Mouse (Mus musculus) layer of hippocampus, adult 9-11 months (tissue): ENCODE results near the gene Arl2bp.
A peak's percentile ranks its signal among the peaks of the same experiment; 100 is the strongest.

Source experiments
- DNase-seq: peaks from one replicate; pipeline ENCODE4 v3.0.0; 2022

Gene Arl2bp

DNA sequence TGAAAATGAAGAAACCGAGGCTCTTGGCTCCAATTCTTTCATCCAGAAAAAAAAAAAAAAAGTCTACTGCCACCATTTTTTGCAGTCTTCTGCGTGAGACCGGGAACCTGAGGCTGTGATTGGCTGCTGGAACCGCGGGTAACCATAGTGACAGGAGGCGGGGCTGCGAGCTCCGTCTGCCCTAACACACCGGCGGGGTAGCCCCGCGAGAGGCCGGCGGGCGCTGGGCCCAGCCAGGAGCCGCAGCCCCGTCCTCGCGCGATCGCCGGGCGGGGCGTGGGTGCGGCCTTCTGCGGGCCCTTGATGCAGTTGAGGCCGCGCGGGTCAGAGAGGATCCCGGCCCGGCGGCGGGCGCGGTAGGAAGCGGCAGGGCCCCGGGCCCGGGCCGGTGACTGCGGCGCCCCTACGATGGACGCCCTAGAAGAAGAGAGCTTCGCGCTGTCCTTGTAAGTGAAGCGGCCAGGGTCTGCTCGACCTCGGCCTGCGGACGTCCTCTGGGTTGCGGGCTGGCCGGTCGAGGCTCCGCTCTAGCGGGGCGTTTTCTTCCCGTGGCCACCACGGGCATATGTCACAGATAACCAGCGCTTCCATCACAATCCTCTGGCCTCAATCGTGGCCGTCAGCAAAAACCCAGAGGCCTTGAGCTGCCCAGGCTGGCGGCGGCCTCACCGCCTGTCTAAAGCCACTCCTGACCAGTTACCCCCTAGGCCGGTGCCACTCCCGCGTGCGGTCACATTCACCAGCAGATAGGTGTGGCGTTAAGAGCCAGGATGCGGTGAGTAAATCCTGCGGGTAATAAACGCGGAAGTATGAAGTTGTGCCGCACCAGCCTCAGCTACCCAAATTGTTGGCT is at the start of gene Arl2bp:
Arl2bp (plus strand) TSS at position 145 of the 853 bp plus-strand sequence.
- peak; percentile 97 for DNase-seq

DNA sequence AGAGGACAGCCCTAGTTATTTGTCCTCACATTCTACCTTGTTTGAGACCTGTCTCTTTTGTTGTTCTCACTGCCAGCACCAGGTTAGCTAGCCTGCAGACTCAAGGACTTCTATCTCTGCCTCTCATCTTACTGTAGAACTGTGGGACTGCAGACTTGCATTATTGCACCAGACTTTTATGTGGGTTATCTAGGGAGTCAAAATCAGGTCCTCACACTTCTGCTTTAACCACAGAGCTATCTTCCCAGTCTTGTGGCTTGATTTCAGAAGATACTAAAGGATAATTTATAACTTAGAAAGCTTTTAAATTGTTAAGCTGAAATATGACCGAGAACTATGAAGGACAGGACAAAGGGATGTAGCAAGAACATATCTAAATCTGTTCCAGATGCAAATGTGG is 41.5 kb upstream of the Arl2bp start:
- no peak for DNase-seq

DNA sequence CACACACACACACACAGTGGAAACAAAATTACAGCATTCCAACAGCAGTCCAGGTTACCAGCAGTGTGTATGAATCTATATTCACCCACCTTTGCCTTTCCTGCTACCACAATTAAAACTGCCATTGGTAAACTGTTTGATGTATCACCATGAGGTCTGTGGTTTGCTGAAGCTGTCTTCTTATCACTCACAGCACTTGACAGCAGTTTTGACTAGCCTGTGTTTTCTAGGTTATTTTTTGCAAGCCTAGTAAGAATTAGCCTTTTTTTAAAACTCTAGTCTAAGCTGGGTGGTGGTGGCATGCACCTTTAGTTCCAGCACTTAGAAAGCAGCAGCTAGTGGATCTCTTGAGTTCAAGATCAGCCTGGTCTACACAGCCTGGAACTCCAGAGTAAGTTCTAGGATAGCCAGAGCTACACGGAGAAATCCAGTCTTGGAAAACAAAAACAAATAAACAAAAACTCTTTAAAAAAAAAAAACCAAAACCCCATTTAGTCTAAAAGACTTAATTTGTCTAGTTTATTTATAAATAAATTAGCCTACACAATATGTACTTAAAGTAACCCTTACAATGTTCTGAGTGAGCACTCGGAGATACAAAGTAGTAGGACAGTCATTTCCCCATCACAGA is 32.7 kb upstream of the Arl2bp start:
- no peak for DNase-seq

DNA sequence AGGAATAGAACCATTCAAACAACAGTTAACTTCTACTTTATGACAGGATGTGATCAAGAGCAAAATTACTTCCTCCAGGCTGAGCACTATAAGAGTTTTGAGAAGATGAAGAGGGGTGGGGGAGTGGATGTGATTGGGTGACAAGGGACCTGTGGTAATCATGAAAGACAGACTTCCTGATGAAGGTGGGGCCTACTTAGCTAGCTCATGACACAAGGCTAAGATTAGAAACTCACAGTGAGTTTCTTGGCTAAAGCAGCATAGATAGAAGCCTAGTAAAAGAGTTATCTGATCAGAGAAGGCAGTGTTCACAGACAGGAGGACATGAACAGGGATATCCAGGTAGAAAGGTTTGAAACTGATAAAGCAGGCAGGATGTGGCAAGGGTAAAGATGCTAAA is 32.2 kb upstream of the Arl2bp start:
- no peak for DNase-seq

DNA sequence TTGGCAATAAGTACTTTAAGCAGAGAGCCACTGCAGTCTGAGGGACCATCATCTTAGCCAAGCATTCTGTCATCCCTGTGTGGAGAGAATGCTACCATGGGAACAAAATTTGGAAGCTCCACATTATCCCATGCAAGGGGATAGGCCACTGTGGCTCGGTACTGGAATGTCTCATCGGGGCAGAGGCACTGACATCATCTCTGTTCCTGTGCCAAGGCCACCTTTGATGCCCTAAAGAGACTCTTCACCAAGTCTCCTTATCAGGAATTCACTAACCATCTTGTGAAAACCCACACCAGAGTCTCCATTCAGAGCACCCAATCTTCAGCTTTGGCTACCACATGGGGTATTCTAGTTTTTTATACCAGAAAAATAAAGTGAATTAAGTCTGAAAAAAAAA is 25.2 kb upstream of the Arl2bp start:
- no peak for DNase-seq

DNA sequence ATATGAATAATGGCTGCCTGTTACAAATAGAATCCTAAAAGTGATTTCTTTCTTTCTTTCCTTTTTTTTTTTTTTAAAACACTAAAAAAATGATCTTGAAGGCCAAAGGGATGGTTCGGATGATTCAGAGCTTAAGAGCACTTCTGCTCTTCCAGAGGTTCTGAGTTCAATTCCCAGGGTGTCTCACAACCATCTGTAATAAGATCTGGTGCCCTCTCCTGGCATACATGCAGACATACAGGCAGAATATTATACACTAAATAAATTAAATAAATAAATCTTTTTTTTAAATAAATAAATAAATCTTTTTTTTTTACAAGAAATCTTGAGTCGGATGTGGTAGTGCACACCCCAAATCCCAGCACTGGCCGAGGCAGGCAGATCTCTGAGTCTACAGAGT is 24.5 kb upstream of the Arl2bp start:
- no peak for DNase-seq

DNA sequence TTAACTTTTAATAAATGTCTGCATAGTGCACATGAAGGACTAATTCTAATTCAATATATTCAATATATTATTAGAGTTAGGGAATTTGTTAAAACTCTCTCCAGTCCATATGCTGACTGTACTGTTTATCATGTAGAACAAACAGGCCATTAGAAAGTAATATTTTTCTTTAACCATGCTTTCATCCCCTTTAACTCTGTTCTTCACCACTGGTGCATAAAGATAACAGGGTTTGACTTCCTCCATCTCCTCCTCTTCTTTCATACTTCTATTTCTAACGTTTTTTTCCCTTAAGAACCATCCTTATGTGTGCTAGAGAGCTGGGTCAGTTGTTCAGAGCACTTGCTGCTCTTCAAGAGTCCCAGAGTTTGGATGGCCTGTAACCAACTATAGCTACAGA is 21.2 kb upstream of the Arl2bp start:
- DNase-seq, result no peak

DNA sequence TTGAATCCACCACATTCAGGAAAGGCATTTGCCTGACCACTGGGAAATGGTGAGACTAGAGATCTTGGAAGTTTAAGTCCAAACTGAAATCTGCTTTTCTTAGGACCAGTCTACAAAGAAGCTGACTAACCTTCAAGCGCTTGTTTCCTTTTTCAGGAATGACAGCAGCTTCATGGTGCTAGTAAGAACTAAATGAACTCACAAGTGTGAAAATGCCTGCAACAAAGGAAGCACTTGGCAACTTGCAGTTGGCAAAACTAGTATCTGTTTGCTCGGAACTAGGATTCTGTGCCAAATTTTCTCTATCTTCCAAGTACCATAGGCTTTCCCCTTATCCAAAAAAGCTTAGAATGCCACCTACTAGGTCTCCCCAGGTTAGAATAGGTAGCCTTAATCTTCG is 20.2 kb upstream of the Arl2bp start:
- DNase-seq, result no peak

DNA sequence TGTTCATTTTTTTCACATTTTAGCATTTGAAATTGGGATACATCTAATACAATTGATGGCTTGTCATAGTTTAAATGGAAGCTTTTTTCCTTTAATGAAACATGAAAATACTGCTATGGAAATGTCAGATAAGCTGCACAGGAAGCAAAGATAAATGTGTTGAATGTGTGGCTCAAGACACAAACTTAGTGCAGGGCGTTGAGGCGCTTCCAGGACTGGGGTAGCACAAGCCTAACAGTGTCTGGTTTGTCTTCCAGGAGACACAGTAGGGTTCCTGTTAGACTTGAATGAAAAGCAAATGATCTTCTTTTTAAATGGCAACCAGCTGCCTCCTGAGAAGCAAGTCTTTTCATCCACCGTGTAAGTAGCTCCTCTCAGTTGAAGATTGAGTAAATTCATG is 16.9 kb upstream of the Arl2bp start:
- DNase-seq, result no peak

DNA sequence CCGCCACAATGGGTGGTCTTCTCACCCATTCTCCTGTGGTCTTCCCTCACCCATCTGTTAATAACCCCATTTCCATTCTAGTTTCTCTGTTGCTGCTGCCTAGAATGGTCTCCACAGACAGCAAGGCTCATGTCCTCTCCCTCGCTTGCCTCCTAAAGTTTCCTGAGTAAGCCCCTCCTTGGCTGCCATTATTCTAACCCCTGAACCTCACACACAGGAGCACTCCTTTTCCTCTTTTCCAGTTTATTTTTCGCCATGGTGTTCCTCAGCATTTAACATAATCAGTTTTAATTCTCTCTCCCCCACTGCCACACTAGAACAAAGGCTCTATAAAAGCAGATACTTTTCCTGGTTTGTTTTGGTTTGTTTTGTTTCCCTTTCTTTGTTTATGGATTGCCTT is 13.4 kb upstream of the Arl2bp start:
- DNase-seq, result no peak

DNA sequence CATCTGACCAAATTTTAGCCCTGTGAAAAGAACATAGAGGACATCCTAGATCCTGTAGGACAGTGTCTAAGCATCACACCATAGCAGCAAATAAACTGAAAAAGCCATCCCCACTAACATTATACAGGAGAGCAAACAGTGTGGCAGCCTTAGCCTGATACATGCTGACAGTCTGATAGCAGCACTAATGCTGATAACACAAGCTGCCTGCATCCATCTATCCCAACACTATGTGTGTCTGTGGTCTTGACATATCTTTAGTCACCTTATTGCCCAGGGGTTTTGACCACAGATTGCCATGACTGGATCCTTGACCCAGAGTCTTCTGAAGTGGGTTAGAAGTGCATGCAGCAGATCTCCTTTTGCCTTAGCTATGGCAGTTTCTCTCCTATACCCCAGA is 11.4 kb upstream of the Arl2bp start:
- DNase-seq, result no peak

DNA sequence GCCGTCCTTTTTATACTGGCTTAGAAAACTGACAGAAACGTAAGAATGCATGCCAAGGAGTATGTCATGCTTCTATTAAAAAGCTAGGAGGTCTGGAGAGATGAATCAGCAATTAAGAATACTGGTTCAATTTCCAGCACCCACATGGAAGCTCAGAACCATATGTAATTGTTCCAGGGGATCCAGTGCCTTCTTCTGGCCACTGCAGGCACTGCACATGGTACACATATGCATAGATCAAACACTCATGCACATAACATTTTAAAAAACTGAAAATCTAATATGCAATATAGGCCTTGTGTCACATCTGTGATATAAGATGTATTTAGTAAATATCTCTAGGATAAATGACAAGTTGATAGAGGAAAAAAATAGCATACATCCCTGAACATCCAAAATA is 8.4 kb upstream of the Arl2bp start:
- DNase-seq, result no peak

DNA sequence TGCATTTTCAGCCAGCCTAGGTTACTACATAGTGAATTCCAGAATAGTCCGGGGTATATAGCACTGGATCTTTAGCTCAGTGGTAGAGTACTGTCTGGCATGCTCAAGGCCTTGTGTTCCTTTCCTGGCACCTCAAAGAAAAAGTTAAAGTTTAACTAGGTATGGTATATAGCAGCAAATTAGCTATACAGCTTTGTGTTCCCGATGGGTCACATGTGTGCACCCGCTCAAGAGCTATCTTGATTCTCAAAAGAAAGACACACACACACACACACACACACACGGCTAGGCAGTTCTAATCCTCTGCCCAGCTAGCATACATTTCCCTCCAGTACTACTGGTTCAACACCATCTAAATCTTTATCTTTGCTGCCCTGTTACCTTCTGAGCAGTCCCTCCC is 6.0 kb upstream of the Arl2bp start:
- DNase-seq, result no peak

DNA sequence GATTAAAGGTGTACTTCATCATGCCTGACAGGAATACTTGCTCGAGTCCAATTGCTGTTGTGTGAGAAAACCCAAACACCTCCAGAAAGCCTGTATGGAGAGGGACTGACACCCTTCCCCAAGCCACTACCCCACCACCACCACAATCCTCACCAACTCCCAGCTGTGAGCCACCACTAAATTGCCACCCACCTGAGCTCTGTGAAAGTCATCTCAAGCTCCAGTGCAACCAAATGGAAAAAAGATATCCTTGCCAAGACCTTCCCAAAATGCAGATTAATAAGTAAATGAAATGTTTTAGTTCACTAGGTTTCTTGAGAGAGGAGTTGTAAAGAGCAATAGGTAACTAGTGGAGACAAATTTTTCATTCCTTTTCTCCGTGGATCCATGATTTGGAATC is 1.7 kb upstream of the Arl2bp start:
- no peak for DNase-seq

DNA sequence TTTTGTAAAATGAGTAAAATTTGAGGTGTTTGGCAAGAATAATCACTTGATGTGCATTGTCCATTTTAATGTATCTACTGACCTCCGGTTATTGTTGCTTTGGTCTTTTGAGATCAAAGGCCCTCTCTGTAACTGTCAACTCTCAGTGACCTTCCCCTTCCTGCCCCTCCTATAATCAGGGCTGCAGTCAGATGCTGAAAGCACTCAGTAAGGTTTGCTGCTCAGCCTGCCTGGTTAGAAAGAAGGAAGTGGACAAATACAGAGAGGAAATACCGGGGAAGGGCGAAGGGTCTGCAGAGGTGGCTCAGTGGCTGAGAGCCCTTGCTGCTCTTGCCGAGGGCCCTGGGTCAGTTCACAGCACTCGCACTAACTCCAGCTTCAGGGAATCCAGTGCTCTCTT is 8.0 kb downstream of the Arl2bp start:
- DNase-seq, result no peak

DNA sequence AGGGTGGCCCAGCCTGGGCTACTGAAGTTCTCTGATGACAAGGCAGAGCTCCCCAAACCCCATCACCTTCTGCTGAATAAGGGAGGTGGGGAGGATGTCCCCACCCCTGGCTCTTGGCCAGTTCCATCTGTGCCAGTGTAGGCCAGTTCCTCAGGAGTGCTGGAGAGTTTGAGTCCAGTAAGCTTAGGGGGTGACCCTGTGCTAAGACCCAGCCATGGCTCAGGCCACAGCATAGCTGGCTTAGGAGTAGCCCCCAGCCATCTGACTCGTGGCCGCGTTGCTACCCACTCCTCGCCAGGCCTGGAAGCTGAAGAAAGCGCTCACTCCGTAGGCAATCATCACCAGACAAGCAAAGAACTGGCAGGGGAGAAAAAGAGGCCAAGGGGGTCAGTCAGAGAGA is 9.5 kb downstream of the Arl2bp start:
- DNase-seq, result no peak

DNA sequence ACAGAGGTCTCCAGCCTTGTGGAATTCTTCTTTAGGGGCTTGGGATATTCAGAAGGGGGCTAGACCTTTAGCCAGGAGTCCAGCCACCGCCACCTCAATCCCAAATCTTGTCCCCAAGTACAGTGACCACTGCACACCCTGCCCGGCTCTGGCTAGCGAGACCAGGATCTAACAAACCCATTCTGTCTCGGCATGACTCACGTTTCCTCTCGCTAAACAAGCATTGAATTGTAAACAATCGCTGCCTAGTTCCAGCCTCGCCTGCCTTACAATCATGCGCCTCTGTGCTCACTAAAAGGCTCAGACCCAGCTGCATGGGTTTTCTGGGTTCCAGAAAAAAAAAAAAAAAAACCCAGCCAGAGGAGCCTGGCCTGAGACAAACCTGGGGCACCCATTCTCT is 12.2 kb downstream of the Arl2bp start:
- DNase-seq, result peak; percentile 83

DNA sequence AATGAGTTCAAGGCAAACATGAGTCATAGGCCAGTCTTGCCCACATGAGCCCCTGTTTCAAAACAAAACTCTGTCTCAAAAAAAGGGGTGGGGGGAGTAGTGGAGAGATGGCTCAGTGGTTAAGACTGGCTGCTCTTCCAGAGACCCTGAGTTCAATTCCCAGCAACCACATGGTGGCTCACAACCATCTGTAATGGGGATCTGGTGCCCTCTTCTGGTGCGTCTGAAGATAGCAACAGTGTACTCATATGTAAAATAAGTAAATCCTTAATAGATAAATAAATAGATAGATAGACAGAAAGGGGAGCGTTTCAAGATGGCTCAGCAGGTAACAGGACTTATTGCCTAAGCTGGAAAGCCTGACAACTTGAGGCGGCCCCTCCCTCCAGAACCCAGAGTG is 14.0 kb downstream of the Arl2bp start:
- no peak for DNase-seq

DNA sequence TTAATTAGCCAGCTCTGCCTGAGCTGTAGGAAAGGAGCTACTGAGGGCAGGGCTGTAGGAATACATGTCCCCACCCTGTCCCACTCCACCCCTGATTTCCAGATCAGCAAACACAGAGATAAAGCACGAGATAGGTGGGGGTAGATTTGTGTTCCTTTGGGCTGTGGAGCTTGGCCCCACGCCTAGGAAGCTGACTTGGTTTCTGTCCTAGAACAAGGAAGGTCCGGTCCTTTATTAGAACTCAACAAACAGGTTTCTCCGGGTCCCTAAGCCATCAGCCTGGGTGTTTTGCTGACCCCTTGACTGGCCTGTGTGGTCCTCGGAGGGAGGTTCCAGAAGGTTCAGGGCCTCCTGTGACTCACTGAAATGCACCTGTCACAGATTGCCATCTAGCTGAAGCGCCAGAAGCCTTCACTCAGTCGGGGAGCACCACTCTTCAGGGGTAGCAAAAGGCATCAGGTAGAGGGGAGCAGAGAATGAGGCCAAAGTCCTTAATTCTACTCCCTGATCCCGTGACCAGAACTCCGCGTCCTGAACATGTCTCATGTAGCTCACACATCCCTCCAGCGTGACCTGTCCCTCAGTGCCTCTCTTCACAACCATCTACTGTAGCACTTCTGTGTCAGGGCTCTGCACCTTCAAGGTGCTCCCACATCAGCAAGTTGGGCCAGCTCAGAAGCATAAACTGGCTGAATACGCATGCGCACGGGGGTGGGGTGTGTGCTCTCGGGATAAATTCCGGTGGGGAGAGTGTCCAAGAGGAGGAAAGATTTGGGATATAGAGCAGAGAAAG is 16.5 kb downstream of the Arl2bp start:
- no peak for DNase-seq

DNA sequence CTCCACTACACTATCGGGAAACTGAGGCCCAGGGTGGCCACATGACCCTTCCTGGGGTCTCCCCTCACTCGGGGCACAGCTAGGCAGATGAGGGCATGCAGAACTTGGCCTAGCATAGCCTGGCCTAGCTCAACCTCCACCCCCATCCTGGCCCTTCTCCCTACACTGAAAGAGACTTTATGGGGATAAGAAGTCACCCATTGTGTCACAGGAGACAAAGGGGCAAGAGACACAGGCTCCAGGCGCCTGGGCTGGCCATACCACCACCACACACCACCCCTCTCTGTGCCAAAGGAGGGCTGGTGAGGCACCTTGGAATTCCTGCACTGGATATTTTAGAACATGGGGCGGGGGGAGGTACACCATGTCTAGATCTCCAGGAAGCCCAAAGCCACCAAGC is 17.9 kb downstream of the Arl2bp start:
- DNase-seq, result peak; percentile 65

DNA sequence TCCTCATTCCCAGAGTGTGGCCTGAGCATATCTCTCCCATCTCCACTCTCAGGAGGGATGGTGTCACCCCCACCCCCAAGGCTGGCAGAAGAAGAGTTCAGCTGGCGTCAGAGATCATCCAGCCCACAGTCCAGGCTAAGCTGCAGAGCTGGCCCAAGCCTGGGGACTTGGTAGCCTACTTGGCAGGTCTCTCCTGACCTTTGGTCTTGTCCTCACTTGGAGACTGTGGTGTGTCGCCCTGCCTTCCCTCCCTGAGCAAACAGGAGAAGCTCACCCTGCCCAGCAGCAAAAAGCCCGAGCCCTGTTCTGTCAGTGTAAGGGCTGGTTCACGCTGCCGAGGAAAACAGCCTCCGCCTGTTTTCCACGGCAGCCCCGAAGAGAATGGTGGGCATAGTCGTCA is 19.6 kb downstream of the Arl2bp start:
- no peak for DNase-seq

DNA sequence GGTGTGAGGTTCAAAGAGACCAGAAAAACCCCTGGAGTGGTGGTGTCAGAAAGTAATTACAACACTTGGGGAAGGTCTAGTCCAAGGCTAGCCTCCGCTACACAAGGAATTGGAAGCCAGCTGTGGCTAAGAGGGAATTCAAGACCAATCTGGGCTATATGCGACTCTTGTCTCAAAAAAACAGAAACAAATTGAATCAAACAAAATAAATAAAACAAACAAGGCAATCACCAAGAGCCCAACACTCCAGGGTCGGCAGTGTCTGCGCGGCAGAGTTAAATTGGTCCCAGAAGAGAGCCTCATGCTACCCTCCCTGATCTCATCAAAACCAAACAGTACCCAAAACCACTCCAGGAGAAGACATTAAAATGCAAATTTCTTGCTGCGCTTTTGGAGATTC is 28.3 kb downstream of the Arl2bp start:
- no peak for DNase-seq

DNA sequence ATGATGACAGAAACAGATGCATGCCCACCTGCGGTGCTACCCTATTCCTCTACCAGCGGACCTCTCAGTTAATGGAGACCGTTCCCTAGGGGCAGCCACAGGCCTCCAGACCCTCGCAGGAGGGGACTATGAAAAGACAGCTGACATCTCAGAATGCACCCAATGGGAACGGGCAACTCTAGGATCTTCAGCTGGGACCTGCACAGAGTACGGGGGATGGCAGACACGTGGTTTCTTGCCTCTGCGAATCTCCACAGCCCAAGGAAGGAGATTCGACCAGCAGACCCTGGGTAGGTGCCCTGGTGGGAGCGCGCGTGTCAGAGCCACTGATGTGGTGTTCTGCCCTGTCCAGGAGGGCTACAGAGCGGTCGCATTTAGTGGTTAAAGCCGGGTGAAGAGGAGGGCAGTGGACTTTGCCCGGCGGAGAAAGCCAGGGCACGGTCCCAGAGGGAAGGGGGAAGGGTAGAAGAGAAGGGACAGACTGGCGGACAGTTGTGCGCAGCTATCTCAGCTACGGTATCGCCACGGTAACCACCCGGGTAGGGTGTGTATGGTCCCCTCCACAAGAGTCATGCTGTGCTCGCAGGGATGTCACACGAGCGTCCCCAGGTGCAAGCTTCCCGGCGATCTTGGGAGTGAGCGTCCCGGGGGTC is 29.1 kb downstream of the Arl2bp start:
- no peak for DNase-seq
